Mouse (Mus musculus): ENCODE results near the gene 4933425L06Rik.

4933425L06Rik gene

GRCm38 (mm10) chr13:105081862-105082261 lies at the start of gene 4933425L06Rik:
Gene 4933425L06Rik (plus strand): TSS chr13:105082122.
- in situ Hi-C loops (cut with MboI, MseI), result no loop called here

DNA sequence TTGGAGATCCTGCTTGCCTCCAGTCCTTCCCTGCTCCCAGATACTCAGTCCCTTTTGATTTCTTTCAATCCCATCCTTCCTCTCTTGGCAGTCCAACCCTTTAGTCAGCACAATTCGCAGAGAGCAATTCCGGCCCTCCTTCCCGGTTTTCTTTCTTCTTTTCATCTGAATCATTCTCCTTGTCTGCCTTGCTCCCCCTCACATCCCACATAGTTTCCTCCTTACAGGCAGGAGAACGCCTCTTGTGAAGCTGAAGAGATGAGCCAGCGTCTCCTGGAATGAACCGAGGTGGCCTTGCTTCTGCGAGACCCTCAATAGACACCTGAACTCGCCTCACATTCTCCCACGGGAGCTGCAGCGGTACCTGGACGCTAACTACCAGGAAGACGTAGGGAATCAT lies 44.1 kb upstream of the 4933425L06Rik start:
- in situ Hi-C loops (cut with MboI, MseI), result no loop called here

DNA sequence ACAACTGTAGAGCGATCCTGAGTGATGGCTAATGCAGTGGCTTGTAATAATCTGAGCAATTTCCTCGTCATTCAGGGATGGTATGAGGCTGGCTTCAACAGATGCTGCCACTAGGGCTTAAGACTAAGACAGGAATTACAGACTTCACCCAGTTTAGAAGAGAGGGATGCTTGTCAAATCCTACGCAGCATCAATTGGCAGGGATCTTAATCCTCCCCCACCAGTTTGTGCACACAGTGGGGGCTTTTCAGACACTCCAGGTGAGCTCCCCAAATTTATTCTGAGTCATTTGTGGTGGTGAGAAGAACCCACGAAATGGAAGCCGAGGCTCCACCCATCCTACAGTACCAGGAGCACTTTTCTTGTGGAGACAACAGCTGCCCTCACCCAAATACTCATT lies 43.6 kb upstream of the 4933425L06Rik start:
- in situ Hi-C loops (cut with MboI, MseI), result no loop called here

- in situ Hi-C loops (cut with MboI, MseI), result no loop called here
These were observed 38.0 kb upstream of the 4933425L06Rik start for GRCm38 (mm10) chr13:105043882-105044281.

GRCm38 (mm10) chr13:105047377-105047776 lies 34.5 kb upstream of the 4933425L06Rik start:
- in situ Hi-C loops (cut with MboI, MseI), result no loop called here

GRCm38 (mm10) chr13:105048662-105049061 lies 33.3 kb upstream of the 4933425L06Rik start:
- in situ Hi-C loops (cut with MboI, MseI), result no loop called here

DNA sequence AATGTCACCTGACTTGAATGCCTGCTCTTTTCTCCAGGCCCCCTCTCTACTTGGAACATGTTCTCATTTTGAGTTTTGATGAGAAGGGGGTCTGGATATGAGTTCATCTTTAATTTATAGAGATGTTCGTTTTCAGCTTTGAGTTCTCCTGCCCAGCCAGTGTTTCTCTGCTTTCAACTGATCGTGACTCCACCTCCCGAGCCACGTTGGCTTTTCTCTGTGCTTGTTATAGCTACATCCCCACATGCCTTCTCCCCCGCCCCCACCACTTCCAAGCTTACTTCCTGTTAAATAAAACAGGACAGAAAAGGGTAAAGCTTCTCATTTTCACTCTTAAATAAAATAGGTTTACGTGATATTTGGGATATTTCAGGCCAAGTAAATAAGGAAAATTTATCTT lies 30.5 kb upstream of the 4933425L06Rik start:
- in situ Hi-C loops (cut with MboI, MseI), result no loop called here

DNA sequence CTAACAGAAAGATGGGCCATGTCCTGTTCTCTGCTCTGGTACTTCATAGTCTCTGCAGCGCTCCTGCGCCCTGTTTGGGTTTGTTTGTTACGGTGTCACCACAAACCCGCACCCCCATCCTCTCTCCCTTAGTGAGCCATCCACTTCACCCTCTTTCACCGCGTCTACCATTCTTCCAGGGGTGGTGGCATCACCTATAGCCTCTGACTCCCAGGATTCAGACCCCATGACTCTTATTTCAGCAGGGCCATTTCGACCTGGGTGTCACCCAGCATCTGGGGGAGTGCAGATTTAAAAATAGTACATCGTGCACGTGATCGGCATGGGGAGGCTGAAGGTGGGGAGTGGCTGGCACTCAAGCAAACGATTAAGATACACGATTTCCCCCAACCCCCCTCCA lies 28.3 kb upstream of the 4933425L06Rik start:
- in situ Hi-C loops (cut with MboI, MseI), result no loop called here

DNA sequence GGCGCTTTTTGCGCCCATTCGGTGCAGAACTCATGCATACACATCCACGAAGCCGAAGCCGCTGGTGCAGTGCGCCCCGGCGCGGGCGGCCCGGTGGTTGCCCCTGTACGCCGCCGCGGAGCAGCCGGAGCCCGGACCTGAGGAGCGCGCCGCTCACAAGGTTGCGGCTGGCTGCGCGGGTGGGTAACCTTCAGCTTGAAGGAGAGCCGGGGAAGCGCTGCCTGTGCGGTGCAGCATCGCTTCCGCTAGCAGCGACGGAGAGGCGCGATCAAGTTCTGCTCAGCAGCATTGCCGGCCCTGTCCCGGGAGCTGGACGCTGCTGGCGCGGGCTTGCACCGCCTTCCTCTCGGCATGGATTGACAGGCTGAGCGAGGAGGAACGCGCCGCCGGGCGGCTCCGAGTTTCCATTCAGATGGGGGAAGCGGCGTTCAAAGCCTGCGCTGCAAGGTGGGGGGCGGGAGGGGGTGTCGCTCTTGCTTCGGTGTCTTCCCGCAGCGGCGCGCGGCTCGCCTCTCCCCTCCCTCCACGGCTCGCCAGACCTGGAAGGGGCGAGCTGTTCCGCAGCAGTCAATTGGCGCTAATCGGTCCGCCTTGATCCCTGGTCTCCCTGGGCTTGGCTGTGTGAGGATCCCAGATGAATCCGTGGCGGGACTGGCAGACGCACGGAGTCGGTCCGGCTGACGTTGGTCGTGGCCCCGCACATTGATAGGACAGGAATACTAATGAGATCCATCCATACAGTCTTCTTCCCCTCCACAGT lies 27.6 kb upstream of the 4933425L06Rik start, which contains the start of gene Rgs7bp:
TSS of gene Rgs7bp (minus strand) at position 750 of the 760 bp plus-strand sequence.
- in situ Hi-C loops (cut with MboI, MseI), result no loop called here

DNA sequence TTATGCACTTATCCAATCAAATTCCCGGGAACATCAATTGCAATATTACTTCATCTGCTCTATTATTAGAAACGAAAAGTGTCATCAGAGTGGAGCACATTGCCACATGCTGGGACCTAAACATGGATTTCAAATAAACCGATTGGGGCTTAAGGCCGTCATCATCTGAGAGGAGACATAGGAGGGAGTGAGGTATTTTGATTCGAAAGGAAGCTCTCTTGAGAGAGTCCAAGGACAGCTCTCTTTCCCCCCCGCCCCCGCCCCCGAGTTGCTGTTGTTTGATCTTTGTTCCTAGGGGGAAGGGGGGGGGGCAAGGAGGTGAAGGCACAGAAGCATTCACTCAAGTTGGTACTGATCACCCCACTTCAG lies 27.0 kb upstream of the 4933425L06Rik start:
- in situ Hi-C loops (cut with MboI, MseI), result no loop called here

GRCm38 (mm10) chr13:105055374-105055773 lies 26.5 kb upstream of the 4933425L06Rik start:
- in situ Hi-C loops (cut with MboI, MseI), result no loop called here

- in situ Hi-C loops (cut with MboI, MseI), result no loop called here
These were observed 15.8 kb upstream of the 4933425L06Rik start for GRCm38 (mm10) chr13:105066119-105066518.

GRCm38 (mm10) chr13:105066890-105067845 lies 14.8 kb upstream of the 4933425L06Rik start:
- in situ Hi-C loops (cut with MboI, MseI), result no loop called here

DNA sequence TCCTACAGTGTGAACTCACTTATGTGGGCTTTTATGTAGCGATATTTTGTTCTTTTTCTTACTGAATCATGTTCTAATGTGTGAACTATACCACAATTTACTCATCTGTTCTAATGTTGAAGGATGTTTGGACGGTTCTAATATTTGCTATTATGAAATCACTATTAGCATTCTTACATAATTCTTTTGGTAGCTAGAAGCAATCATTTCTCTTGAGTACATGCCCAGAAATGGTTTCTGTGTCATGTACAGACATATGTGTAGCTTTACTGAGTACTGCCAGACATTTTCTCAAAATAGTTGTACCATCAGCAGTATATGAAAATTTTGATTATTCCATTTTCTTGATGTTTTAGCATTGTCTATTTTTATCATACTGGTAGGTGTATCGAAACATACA lies 7.4 kb downstream of the 4933425L06Rik start:
- in situ Hi-C loops (cut with MboI, MseI), result no loop called here

- in situ Hi-C loops (cut with MboI, MseI), result no loop called here
These were observed 14.4 kb downstream of the 4933425L06Rik start for GRCm38 (mm10) chr13:105096316-105096715.

DNA sequence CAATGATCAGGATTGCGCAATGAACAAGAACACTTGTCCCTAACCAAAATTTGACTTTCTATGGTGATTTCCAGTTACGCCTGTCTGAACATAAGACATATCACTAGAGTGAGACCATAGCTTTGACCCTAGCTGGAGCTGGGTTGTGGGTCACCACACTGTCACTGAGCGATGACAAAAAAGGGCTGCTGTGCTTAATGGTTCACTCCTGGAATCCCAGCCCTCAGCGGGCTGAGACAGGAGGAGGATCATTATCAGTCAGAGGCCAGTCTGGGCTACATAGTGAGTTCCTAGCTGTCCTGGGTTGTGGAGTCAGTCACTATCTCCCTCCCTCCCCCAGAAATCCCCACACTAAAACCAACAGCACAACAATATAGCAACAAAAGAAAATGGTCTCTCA lies 18.8 kb downstream of the 4933425L06Rik start:
- in situ Hi-C loops (cut with MboI, MseI), result no loop called here

DNA sequence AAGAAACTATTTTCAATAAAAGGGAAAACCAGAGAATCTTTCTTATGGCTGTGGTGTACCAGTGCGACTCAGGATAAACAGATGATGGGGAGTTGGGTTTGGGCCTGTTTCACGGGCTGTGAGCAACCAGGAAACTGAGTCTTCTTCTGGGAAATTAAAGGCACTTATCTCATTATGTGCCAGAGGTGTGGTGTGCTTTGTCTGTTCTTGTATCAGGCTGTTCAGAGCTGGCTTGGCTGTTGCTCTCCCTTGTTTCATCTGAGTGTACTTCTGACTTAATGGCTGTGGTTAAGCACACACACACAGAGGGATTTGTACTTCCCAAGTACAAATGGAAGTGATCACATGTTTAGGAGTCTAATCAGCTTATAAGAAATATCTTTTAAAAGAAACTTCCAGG lies 22.5 kb downstream of the 4933425L06Rik start:
- in situ Hi-C loops (cut with MboI, MseI), result no loop called here

DNA sequence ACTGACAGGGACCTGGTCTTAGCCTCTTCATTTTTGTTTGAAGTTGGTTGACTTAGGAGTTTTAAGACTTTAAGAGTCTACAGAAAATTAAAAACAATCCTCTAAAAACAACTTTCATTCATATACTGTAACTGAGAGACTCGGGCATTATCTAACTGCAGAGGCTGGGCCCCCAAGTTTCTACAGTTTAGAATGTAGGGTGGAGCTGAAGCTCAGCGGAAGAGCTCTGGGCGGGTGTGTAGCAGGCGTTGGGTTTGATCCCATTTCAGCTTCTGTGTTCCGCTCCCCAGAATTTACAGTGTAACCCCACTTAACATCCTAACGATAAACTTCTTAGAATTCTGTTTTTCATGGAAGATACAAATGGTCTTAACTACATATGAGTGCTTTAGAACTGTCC lies 29.7 kb downstream of the 4933425L06Rik start:
- in situ Hi-C loops (cut with MboI, MseI), result no loop called here

GRCm38 (mm10) chr13:105121617-105122016 lies 39.7 kb downstream of the 4933425L06Rik start:
- in situ Hi-C loops (cut with MboI, MseI), result no loop called here

GRCm38 (mm10) chr13:105122092-105122491 lies 40.2 kb downstream of the 4933425L06Rik start:
- in situ Hi-C loops (cut with MboI, MseI), result no loop called here

DNA sequence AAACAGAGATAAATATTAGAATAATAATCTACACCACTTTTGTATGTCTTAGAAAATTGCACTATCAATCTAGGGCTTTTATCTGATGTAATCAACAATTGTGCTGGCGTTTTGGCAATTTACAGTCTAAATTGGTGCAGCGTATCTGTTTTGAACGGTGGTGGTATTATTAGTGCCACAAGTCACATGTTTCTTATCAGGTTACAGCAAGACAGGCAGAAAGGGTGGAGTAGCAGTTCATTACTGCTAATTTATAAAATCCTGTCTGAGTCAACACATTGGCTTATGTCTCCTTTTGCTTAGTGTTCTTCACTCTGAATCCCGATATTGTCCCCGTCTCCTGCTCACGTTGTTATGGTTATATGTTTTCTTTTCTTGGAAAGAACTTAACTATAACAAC lies 48.2 kb downstream of the 4933425L06Rik start:
- in situ Hi-C loops (cut with MboI, MseI), result no loop called here

DNA sequence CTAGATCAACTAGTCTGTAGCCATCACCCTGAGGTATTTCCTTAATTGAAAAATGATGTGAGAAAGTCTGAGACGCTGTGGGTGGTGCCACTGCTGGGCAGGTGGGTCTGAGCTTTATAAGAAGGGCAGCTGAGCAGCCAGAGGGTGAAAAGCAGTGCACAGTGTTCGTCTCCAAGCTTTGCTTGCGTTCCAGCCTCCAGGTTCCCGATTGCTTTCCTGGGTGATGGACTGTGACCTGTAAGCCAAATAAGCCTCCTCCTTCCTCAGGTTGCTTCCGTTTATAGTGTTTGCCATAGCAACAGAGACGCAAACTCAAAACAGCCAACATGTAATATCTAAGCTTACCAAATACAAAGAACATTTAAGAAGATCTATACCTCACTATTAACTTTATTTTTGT lies 50.4 kb downstream of the 4933425L06Rik start:
- in situ Hi-C loops (cut with MboI, MseI), result no loop called here

DNA sequence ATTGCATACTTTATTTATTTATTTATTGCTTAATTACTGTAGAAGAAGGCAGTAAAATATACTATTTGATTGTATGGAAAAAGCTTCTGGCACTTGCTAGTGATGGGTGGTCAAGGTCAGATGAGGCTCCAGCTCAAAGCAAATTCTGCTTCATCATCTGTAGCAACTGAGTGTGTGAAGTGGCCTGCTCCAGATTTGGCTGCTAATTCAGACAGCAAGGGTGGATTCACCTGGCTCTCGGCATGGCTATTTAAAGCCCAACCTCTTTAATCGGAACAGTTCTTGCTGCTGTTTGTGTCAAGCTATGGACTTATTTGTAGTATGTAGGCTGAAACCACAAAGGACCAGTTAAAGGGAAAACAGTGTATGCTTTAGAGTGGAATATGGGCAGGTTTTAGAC lies 50.9 kb downstream of the 4933425L06Rik start:
- in situ Hi-C loops (cut with MboI, MseI), result no loop called here
